Mouse (Mus musculus) lung, postnatal 0 days (tissue): ENCODE results near the gene Ntn1.

ENCODE experiments used
- CTCF ChIP-seq: IDR thresholded peaks from 2 replicates; pipeline ENCODE4 v1.5.1; 2016; ENCODE audit warnings: antibody characterized with exemption, mild to moderate bottlenecking
- EP300 ChIP-seq: IDR thresholded peaks from 2 replicates; pipeline ENCODE4 v1.6.1; 2016; ENCODE audit warnings: antibody characterized with exemption, mild to moderate bottlenecking, control low read depth

DNA sequence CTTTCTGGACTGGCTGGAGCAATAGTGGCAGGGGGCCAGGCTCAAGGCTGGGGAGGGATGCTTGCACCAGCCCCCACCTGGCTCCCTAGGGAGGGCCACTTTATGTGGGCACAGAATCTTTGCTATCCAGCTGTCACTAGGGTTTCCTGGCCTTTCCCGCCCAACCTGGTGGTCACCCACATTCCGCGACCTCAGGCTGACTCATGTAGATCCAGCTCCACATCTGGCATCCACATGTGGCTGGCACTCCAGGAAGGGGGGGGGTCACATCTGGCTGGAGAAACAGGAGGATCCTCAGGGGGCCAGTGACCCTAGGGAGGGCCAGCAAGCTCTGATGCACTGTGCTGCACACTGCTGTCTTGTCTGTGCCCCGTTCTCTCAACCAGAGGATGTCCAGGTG is 179.9 kb downstream of the Ntn1 start:
- TF ChIP-seq CTCF (no peak), EP300 (no peak)
